Mouse (Mus musculus) testis, adult 2 months (tissue): ENCODE results near the gene Gmfg. TPM values are rescaled to one million over a fixed set of nuclear protein-coding genes. Genes with fewer than 3 reads are reported as not detected.

Source experiments
- H3K27ac ChIP-seq: fragments of 200-500 bp; 2 replicates; pipeline ENCODE4 v1.5.1; 2012; ENCODE audit warnings: low read depth, low read length; ENCODE audit not compliant: control insufficient read depth, insufficient read depth
- H3K27me3 ChIP-seq: fragments of 200-500 bp; 2 replicates; pipeline ENCODE4 v1.6.1; 2012; ENCODE audit warnings: mild to moderate bottlenecking, low read length, moderate library complexity; ENCODE audit not compliant: control insufficient read depth, insufficient read depth
- H3K36me3 ChIP-seq: fragments of 200-500 bp; 2 replicates; pipeline ENCODE4 v1.6.1; 2012; ENCODE audit warnings: mild to moderate bottlenecking, low read length; ENCODE audit not compliant: control insufficient read depth, insufficient read depth
- H3K4me1 ChIP-seq: fragments of 200-500 bp; 2 replicates; pipeline ENCODE4 v1.6.1; 2012; ENCODE audit warnings: low read length; ENCODE audit not compliant: control insufficient read depth, insufficient read depth
- H3K4me3 ChIP-seq: fragments of 200-500 bp; 2 replicates; pipeline ENCODE4 v1.5.1; 2012; ENCODE audit warnings: low read depth, mild to moderate bottlenecking, low read length, moderate library complexity, mixed read lengths; ENCODE audit not compliant: control insufficient read depth
- CTCF ChIP-seq: fragments of 200-500 bp; IDR thresholded peaks from 2 replicates; pipeline ENCODE4 v1.5.1; 2012; ENCODE audit warnings: low read depth, mild to moderate bottlenecking, inconsistent platforms, low read length, moderate library complexity; ENCODE audit not compliant: control insufficient read depth, insufficient read depth, insufficient replicate concordance
- POLR2A ChIP-seq: fragments of 200-500 bp; IDR thresholded peaks from 2 replicates; pipeline ENCODE4 v1.6.1; 2012; ENCODE audit warnings: low read depth, mild to moderate bottlenecking, inconsistent platforms, low read length, moderate library complexity; ENCODE audit not compliant: control insufficient read depth
- polyA plus RNA-seq: library from polyadenylated mRNA; depleted of rRNA; stranded (reverse); fragments of >200 nt; gene quantifications from 2 replicates; pipeline ENCODE4 v1.2.3, GENCODE M21; 2012; rRNA removed

The Gmfg gene
- polyA plus RNA-seq, 1 experiment = 8.8 TPM

DNA sequence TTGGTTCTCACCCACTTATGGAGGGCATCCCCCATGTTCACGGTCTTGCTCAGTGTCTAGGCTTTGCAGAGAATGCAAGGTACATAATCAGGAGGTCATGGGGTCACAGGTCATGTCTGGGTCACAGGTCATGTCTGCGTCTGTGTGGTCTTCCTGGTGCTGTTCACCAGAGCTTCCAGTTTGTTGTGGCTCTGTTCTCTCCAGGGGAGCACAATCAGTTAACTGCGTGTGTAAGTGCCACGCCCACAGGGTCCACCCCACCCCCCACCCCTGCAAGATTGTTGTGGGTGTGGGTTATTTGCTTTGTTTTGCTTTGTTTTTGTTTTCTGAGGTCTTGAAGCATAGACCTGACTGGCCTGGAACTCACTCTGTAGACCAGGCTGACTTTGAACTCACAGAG lies 46.9 kb downstream of the Gmfg start:
- no peak for TF ChIP-seq CTCF
- no peak for TF ChIP-seq POLR2A
- Histone ChIP-seq H3K27me3 (no peaks in the 10 kb centered on the region), H3K27ac (no peak overlapping the region), H3K4me3 (no peak overlapping the region), H3K36me3 (no peaks in the 10 kb centered on the region), H3K4me1 (peaks cover 9% of the 10 kb centered on the region)

DNA sequence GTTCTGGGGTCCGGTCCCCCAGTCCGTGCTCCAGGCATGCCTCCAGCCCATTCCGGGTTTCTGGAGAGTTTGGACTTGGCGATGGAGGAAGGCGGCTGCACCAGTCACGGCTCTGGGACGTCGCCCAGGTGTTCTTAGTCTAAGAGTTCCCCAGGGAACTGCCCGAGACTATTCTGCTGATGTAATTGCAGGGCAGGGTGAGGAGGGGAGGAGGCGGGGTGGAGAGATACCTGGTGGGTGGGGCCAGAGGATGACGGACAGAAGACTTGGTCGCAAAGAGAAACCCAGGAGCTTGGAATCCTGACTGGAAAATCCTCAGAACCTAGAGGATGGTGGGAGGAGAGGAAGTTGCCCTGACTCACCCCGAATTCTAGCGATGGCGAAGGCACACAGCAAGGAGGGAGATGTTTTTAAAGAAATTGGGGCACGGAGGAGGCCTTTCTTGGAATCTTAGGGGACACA lies 50.8 kb downstream of the Gmfg start:
- no peak overlapping the region for H3K27ac ChIP-seq
- TF ChIP-seq CTCF = no peak
- TF ChIP-seq POLR2A = no peak
- no peaks in the 10 kb centered on the region for H3K27me3 ChIP-seq
- peaks cover 21% of the 10 kb centered on the region for H3K4me1 ChIP-seq
- H3K4me3 ChIP-seq = no peak overlapping the region
- H3K36me3 ChIP-seq = no peaks in the 10 kb centered on the region

DNA sequence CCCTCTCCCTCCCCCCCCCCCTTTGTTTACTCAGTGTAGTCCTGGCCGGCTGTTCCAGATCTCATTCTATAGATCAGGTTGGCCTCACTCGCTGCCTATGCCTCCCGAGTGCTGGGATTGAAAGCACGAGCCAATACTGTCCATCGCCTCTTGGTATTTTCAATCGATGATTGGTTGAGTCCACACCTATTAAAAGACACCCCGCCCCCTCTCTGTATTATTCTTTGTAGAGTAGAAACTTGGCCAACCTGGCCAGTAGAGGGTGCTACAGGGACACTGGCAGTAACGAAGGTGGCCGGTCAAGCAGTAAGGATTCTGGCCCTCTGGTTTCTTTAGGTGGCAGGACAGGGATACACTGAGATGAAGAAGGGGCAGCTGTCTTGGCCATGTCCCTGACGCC lies 53.2 kb downstream of the Gmfg start:
- H3K4me1 ChIP-seq = peaks cover 19% of the 10 kb centered on the region
- H3K36me3 ChIP-seq = no peaks in the 10 kb centered on the region
- peak; percentile 53; the same call in 1 of the 2 replicates for TF ChIP-seq CTCF
- no peak for TF ChIP-seq POLR2A
- no peak overlapping the region for H3K27ac ChIP-seq
- no peaks in the 10 kb centered on the region for H3K27me3 ChIP-seq
- peak overlapping the region; percentile 75 for H3K4me3 ChIP-seq

DNA sequence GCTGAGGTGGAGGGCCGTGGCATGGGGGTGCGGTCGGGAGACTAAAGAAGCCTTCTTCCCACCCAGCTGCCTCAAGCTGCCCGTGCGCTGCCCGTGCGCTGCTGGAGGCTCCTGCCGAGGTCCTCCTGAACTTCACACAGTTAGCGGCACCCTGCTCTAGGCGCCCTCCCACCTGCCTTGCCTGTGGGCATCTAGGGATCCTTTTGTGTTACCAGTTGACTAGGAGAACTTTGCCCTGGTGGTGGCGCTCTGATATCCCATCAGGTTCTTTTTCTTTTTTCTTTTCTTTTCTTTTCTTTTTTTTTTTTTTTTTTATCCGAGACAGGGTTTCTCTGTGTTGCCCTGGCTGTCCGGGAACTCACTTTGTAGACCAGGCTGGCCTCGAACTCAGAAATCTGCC lies 53.7 kb downstream of the Gmfg start:
- Histone ChIP-seq H3K27me3 (no peaks in the 10 kb centered on the region), H3K4me3 (peak overlapping the region; percentile 85), H3K36me3 (no peaks in the 10 kb centered on the region), H3K4me1 (peaks cover 19% of the 10 kb centered on the region), H3K27ac (no peak overlapping the region)
- TF ChIP-seq POLR2A = no peak
- TF ChIP-seq CTCF = no peak

DNA sequence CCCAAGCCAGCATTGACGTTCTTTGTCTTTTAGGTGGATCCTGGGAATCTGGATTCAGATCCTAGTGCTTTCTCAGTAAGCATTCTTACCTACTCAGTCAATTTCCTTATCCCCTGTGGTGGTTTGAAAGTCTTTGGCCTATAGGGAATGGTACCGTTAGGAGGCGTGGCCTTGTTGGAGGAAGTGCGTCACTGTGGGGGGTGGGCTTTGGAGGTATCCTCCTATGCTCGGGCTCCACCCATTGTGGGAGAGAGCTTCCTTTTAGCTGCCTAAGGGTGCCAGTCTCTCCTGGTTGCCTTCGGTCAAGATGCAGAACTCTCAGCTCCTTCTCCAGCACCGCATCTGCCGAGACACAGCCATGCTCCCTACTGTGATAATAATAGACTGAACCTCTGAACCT lies 55.1 kb downstream of the Gmfg start:
- Histone ChIP-seq H3K4me3 (peak overlapping the region; percentile 85), H3K27ac (peak overlapping the region; percentile 89), H3K4me1 (peaks cover 19% of the 10 kb centered on the region), H3K27me3 (no peaks in the 10 kb centered on the region), H3K36me3 (no peaks in the 10 kb centered on the region)
- no peak for TF ChIP-seq CTCF
- peak; percentile 75; the same call in 1 of the 2 replicates for TF ChIP-seq POLR2A

DNA sequence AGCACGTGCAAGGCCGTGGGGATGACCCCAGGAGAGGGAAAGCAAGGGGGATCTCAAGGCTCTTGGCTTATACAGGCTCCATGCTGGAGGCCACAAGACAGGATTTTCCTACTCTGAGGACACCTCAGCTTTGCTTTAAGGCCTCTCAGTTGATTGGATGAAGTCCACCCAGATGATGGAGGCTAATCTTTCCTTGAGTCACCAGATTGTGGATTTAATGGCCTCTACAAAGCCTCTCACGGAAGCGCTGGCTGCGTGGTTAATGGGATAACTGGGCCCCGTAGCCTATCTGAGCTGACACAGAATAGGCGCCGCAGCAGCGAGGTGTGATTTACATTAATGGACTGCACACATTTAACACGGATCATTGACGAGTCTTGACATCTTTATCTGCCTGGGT lies 58.2 kb downstream of the Gmfg start:
- TF ChIP-seq POLR2A (no peak), CTCF (no peak)
- no peaks in the 10 kb centered on the region for H3K27me3 ChIP-seq
- H3K4me1 ChIP-seq = peaks cover 12% of the 10 kb centered on the region
- H3K36me3 ChIP-seq = no peaks in the 10 kb centered on the region
- H3K4me3 ChIP-seq = no peak overlapping the region
- H3K27ac ChIP-seq = no peak overlapping the region

Other genes starting within 250 kb of the Gmfg start
- 6.0 and 6.1 TPM in 2 replicates for gene Eid2, start 169.6 kb upstream of the Gmfg start, polyA plus RNA-seq
- 13.9 and 19.5 TPM in 2 replicates for gene Eid2b, start 159.7 kb upstream of the Gmfg start, polyA plus RNA-seq
- 408 and 454 TPM in 2 replicates for gene Selenov, start 146.3 kb upstream of the Gmfg start, polyA plus RNA-seq
- gene Dll3, start 135.2 kb upstream of the Gmfg start, polyA plus RNA-seq = 24.9 and 31.9 TPM in 2 replicates
- gene Timm50, start 125.4 kb upstream of the Gmfg start, polyA plus RNA-seq = 25.6 and 27.6 TPM in 2 replicates
- 126 and 127 TPM in 2 replicates for gene Supt5, start 98.7 kb upstream of the Gmfg start, polyA plus RNA-seq
- 227 and 277 TPM in 2 replicates for gene Rps16, start 86.8 kb upstream of the Gmfg start, polyA plus RNA-seq
- gene Plekhg2, start 64.8 kb upstream of the Gmfg start, polyA plus RNA-seq = 14.7 and 20.1 TPM in 2 replicates
- 3.8 and 4.9 TPM in 2 replicates for gene Zfp36, start 57.2 kb upstream of the Gmfg start, polyA plus RNA-seq
- 129 and 135 TPM in 2 replicates for gene Med29, start 44.7 kb upstream of the Gmfg start, polyA plus RNA-seq
- 84.1 and 97.0 TPM in 2 replicates for gene Paf1, start 44.5 kb upstream of the Gmfg start, polyA plus RNA-seq
- gene Lrfn1, start 14.5 kb downstream of the Gmfg start, polyA plus RNA-seq = 1.1 TPM in 2 replicates
- not detected in 2 replicates for gene Ifnl2, start 73.0 kb downstream of the Gmfg start, polyA plus RNA-seq
- not detected in 2 replicates for gene Ifnl3, start 85.4 kb downstream of the Gmfg start, polyA plus RNA-seq
- 0.24 and 0.31 TPM in 2 replicates for gene Sycn, start 103.4 kb downstream of the Gmfg start, polyA plus RNA-seq
- gene Nccrp1, start 109.8 kb downstream of the Gmfg start, polyA plus RNA-seq = 0.62 and 0.70 TPM in 2 replicates
- gene Samd4b, start 160.7 kb downstream of the Gmfg start, polyA plus RNA-seq = 234 and 246 TPM in 2 replicates
- gene Pak4, start 160.7 kb downstream of the Gmfg start, polyA plus RNA-seq = 21.5 and 23.6 TPM in 2 replicates
- 7.5 and 11.7 TPM in 2 replicates for gene Acp7, start 193.9 kb downstream of the Gmfg start, polyA plus RNA-seq